Mouse (Mus musculus): ENCODE measurements around the gene Pdgfa. TPM values are rescaled to one million over a fixed set of nuclear protein-coding genes. Genes with fewer than 3 reads are reported as not detected.

The Pdgfa gene
- 0.25 and 0.71 TPM in 2 replicates for total RNA-seq (2015)
- total RNA-seq (2017), result 1.3 TPM in 1 of 2 replicates, not detected in the other

DNA sequence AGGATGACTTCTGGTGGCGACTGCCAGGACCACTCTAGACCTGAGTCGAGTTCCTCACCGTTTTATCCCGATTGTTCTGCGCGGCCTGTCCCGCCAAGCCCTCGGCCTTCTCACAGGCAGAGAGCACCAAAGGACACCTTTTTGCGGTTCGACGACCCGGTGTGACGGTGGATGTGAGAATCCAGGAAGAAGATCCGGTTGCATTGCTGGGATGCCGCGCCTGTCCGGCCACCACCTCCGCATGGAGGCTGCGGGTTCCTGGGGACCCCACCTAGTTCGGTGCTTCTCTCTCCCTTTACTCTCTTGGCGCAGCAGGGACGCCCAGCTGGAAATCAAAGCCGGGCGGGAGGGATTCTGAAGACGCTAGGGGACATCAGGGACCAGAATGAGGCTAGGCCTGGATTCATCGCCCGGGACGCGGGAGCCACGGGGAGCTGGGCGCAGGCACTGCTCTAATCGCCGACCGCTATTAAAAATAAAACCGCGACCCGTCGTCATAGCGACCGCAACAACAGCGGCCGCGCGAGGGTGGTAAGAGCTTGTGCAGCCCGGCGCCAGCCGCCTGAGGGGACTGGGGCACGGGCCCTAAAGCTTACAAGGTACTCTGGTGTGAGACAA is at the start of gene Pdgfa:
Pdgfa (minus strand) TSS at position 200 of the 618 bp plus-strand sequence.
- peak; percentile 56 for ATAC-seq (replicated peaks; ENCODE audit: poor library complexity)

DNA sequence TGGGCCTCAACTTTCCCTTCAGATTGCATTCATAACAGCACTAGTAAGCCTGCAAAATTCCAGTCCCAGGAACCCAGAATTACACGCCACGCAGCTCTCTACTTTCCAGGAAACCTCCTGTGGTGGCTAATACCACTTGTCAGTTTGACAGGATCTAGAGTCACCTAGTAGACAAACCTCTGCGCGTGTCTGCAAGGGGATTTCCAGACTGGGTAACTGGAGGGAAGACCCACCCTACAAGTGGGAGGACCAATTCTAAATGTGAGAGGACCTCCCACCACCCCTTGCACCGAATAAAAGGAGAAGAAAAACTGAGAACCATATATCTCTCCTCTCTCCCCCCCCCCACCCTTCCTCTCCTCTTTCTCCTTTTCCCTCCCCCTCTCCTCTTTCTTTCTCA is 49.5 kb upstream of the Pdgfa start:
- no peak for ATAC-seq (replicated peaks; ENCODE audit: poor library complexity)

GRCm38 (mm10) chr5:139043546-139043945 is 46.4 kb upstream of the Pdgfa start:
- ATAC-seq (replicated peaks; ENCODE audit: poor library complexity), result no peak

DNA sequence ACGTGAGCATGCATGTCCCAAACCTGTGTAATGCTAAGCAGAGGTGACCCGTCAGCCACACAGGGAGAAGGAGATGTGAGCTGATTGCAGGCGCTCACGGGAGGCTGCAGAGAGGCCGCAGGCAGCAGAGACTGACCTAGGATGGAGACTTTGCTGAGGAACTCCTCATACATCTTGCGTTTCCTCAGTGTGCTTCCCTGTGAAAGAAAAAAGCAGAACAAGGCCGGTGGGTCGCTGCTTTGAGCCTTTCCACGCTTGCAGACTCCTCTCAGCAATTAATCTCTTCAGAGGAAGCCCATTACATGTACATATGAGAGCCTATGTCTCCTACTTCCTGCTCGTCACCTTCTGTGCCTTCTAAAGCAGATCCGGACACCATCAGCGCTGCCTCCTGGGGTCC is 45.1 kb upstream of the Pdgfa start:
- ATAC-seq (replicated peaks; ENCODE audit: poor library complexity), result peak; percentile 61

- no peak for ATAC-seq (replicated peaks; ENCODE audit: poor library complexity)
Observed at GRCm38 (mm10) chr5:139035171-139035570, 38.0 kb upstream of the Pdgfa start.

DNA sequence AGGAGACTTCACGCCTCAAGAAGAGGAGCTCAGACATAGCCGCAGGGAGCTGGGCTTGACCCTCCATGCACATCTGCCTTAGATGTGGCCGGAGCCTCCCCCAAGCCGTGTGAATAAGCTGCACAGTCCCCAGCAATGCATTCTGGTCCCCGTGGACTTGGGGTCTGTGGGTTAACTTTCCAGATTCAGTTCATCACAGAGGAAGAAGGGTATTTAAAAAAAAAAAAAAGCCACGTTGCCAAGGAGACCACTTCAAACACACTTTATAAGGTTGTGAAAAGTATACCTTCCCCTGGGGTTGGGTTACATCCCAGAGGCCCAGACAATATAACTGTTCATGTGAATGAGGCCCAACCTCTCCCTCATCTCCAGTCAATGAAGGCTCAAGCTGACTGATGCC is 37.6 kb upstream of the Pdgfa start:
- no peak for ATAC-seq (replicated peaks; ENCODE audit: poor library complexity)

- no peak for ATAC-seq (replicated peaks; ENCODE audit: poor library complexity)
Observed at GRCm38 (mm10) chr5:139033406-139034317, 36.5 kb upstream of the Pdgfa start.

- no peak for ATAC-seq (replicated peaks; ENCODE audit: poor library complexity)
Observed at GRCm38 (mm10) chr5:139027603-139028002, 30.4 kb upstream of the Pdgfa start.

- peak; percentile 96 for ATAC-seq (replicated peaks; ENCODE audit: poor library complexity)
Observed at GRCm38 (mm10) chr5:139024351-139025105, 27.4 kb upstream of the Pdgfa start.

GRCm38 (mm10) chr5:139020595-139020994 is 23.4 kb upstream of the Pdgfa start:
- no peak for ATAC-seq (replicated peaks; ENCODE audit: poor library complexity)

DNA sequence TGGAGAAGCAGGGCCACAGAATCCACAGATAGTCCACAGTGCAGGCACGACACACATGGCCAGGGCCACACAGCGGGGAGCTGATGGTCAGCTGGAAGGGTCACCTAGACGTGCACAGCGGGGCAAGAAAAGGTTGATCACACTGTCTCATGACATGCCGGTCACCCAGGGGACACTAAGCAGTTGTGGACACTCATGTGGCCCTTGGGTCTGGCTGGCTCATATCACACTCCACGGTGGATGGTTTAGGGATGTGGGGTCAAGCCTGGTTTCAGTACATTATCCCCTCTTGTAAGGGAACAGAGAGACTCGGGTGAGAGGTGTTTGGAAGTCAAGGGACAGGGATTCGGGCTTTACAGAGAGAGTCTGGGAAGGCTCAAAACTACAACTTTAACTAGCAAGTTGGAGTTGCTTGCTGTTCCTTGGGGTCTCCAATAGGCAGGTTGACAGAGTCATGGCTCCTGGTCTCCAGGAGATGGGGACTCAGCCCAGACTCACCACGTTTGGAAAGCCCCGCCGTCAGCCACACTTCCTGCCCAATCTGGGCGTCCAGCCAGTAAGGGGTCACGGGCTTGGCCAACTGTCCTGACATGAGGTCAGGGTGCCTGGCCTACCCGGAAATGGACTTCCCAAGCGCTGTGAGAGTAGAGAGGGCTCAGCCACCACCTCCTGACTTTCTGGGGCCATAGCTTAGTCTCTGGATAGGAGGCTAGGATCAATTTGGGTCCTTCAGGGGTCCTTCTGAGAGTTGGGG is 20.4 kb upstream of the Pdgfa start:
- ATAC-seq (replicated peaks; ENCODE audit: poor library complexity), result peak; percentile 62

DNA sequence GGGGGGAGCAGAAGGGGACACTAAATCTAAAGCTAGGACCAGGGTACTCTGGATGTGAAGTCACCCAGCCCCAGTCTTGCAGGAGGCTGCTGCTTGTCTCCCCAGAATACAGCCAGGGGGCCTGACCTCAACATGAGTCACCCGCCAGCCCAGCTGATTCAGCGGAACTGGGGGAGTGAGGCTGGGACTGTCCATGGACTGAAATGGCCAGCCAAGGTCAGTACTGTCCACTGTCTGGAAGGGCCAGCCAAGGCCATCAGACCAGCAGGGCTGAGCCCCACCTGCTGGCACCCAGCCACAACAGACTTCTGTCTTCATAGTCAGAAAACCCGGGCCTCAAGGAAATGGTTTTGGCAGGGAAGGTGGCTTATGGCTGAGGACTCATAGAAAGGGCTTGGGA is 17.9 kb upstream of the Pdgfa start:
- ATAC-seq (replicated peaks; ENCODE audit: poor library complexity), result peak; percentile 62; the same call in 1 of the 2 replicates

DNA sequence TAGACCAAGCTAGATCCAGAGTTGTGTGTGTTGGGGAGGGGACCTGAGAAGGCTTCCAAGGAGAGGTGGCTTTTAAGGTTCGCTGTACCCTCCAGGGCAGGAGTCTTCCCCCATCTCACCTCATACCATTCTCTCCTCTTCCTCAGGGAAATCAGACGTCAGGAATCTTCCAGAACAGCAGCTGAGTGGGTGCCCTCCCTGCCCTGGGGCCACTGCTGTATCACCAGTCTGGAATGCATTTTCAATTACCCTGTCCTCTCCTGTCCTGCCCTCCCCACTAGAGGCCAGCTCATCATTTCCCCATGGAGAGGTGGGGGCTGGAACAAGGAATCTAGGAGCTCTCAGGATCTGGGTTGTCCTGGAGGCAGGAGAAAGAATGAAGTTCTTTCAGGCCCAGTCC is 13.5 kb upstream of the Pdgfa start:
- no peak for ATAC-seq (replicated peaks; ENCODE audit: poor library complexity)

DNA sequence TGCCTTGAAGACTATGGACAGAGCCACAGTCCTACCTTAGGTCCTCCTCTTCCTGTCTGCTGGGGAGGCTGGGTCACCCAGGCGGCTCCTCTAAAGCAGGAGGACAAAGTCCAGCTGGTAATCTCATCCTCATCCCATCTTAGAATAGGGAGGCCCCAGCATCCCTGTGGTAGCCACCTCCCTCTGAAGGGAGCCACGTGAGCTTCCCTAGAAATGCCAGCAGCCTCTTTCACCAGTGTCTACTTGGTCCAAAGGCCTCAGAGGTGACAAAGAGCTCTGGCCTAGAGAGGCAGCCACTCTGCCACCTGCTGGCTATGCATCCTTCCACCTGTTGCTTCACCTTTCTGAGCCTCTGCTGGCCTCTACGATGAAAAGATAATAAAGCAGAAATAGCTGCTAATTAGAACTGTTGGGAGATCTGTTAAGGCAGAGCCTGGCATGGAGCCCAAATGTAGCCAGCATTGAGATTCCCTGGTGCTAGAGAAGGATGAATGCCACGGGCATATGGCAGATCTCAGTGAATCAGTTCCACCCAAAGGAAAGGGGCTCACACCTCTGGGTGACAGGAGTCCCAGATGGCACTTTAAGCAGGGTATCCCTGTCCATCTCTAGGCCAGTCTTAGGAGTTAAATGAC is 10.1 kb upstream of the Pdgfa start:
- no peak for ATAC-seq (replicated peaks; ENCODE audit: poor library complexity)

- ATAC-seq (replicated peaks; ENCODE audit: poor library complexity), result no peak
Observed at GRCm38 (mm10) chr5:139004588-139004987, 7.4 kb upstream of the Pdgfa start.

DNA sequence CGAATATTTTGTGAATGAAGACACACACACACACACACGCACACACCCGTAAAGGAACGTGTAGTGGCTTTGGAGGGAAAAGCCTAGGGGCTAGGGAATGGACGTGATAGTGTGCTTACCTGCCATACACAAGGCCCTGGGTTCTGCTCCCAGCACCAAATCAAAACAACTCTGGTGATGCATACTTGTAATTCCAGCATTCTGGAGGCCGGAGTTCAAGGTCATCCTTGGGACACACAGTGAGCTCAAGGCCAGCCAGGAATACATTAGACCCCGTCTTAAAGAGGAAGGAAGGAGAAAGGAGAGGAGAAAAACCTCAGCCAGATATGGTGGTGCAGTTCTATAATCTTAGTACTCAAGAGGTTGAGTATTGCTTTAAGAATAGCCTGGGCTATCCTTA is 2.5 kb upstream of the Pdgfa start:
- ATAC-seq (replicated peaks; ENCODE audit: poor library complexity), result no peak

- 0 out of 2 replicates have a peak, but pooled peaks have one; percentile 22 for ATAC-seq (replicated peaks; ENCODE audit: poor library complexity)
Observed at GRCm38 (mm10) chr5:138997936-138998580, 888 bp upstream of the Pdgfa start.

- ATAC-seq (replicated peaks; ENCODE audit: poor library complexity), result no peak
Observed at GRCm38 (mm10) chr5:138996322-138997073, 672 bp downstream of the Pdgfa start.

Measured in megakaryocyte progenitor cell, adult 5-6 weeks (primary cell).